Mouse (Mus musculus) forebrain, embryonic 13.5 days (tissue): ENCODE results near the gene Gcgr. TPM values are rescaled to one million over a fixed set of nuclear protein-coding genes. Genes with fewer than 3 reads are reported as not detected.
"Not testable (repeated sequence)": the region's sequence is repeated elsewhere in the genome, so short reads cannot be mapped to it uniquely, and the experiment has no call there.

ENCODE experiments used
- ATAC-seq: fragments of 200-750 bp; cut with Nextera tagmentation; 2 replicates; pipeline ENCODE4 v1.8.0; 2017
- H3K27ac ChIP-seq: fragments of 300-500 bp; sonication (generic); 2 replicates; pipeline ENCODE4 v1.5.1; 2015; ENCODE audit warnings: inconsistent platforms, mild to moderate bottlenecking, moderate library complexity
- H3K27me3 ChIP-seq: fragments of 300-500 bp; sonication (generic); 2 replicates; pipeline ENCODE4 v1.6.1; 2015; ENCODE audit warnings: mild to moderate bottlenecking, inconsistent platforms
- H3K36me3 ChIP-seq: fragments of 300-500 bp; sonication (generic); 2 replicates; pipeline ENCODE4 v1.6.1; 2015; ENCODE audit warnings: mild to moderate bottlenecking, inconsistent platforms; ENCODE audit not compliant: poor library complexity, severe bottlenecking
- H3K4me1 ChIP-seq: fragments of 300-500 bp; sonication (generic); 2 replicates; pipeline ENCODE4 v1.6.1; 2015; ENCODE audit warnings: inconsistent platforms
- H3K4me2 ChIP-seq: fragments of 300-500 bp; sonication (generic); 2 replicates; pipeline ENCODE4 v1.6.1; 2015; ENCODE audit warnings: inconsistent platforms, mild to moderate bottlenecking, moderate library complexity
- H3K4me3 ChIP-seq: fragments of 300-500 bp; sonication (generic); 2 replicates; pipeline ENCODE4 v1.5.1; 2015; ENCODE audit warnings: mild to moderate bottlenecking, inconsistent platforms
- H3K9ac ChIP-seq: fragments of 300-500 bp; sonication (generic); 2 replicates; pipeline ENCODE4 v1.6.1; 2015; ENCODE audit warnings: mild to moderate bottlenecking, inconsistent platforms
- H3K9me3 ChIP-seq: fragments of 300-500 bp; sonication (generic); replicated peaks from 2 replicates; pipeline ENCODE4 v1.6.1; 2016; ENCODE audit warnings: inconsistent platforms
- whole genome bisulfite sequencing: fragments of 180-500 bp; shearing (Covaris S2); methylation state at CpG from one replicate; pipeline ENCODE4 v1.1.7; 2015; 5-methylcytosine and 5-hydroxymethylcytosine counted together
- polyA plus RNA-seq: library from polyadenylated mRNA; unstranded; fragments of >200 nt; fragmentation: Nextera tagmentation; extraction: Ambion mirVana; gene quantifications from 2 replicates; pipeline ENCODE4 v1.2.1, GENCODE M21; 2015

The Gcgr gene
- polyA plus RNA-seq, 1 experiment from 2014 or later = 0.08 TPM

- no peak overlapping the region for H3K9ac ChIP-seq
- H3K27me3 ChIP-seq = no peaks in the 10 kb centered on the region
- ATAC-seq = no peak
- H3K4me1 ChIP-seq = peaks cover 7% of the 10 kb centered on the region
- H3K36me3 ChIP-seq = no peaks in the 10 kb centered on the region
- no peak overlapping the region for H3K4me2 ChIP-seq
- 86% methylated on average over 9 of the region's 9 CpGs for WGBS
- no peaks in the 10 kb centered on the region for H3K9me3 ChIP-seq
- H3K4me3 ChIP-seq = no peak overlapping the region
- H3K27ac ChIP-seq = no peak overlapping the region
Measured at GRCm38 (mm10) chr11:120508290-120508870, 22.1 kb upstream of the Gcgr start.

- H3K4me3 ChIP-seq = no peak overlapping the region
- no peak overlapping the region for H3K27ac ChIP-seq
- H3K4me2 ChIP-seq = 0 out of 2 replicates have a peak overlapping the region, but pooled peaks have one; percentile 41
- WGBS = 31% methylated on average over 4 of the region's 4 CpGs
- peaks cover 7% of the 10 kb centered on the region for H3K4me1 ChIP-seq
- no peaks in the 10 kb centered on the region for H3K9me3 ChIP-seq
- no peak overlapping the region for H3K9ac ChIP-seq
- no peaks in the 10 kb centered on the region for H3K36me3 ChIP-seq
- ATAC-seq = no peak
- H3K27me3 ChIP-seq = no peaks in the 10 kb centered on the region
Measured at GRCm38 (mm10) chr11:120509940-120510339, 20.6 kb upstream of the Gcgr start.

GRCm38 (mm10) chr11:120510375-120511030, 20.0 kb upstream of the Gcgr start:
- 4% methylated on average over 16 of the region's 16 CpGs for WGBS

GRCm38 (mm10) chr11:120512790-120513453, 17.6 kb upstream of the Gcgr start:
- Histone ChIP-seq H3K9me3 (no peaks in the 10 kb centered on the region), H3K4me1 (peaks cover 7% of the 10 kb centered on the region), H3K27me3 (no peaks in the 10 kb centered on the region), H3K9ac (no peak overlapping the region), H3K4me3 (no peak overlapping the region), H3K36me3 (no peaks in the 10 kb centered on the region), H3K4me2 (no peak overlapping the region), H3K27ac (no peak overlapping the region)
- no peak for ATAC-seq
- 54% methylated on average over 6 of the region's 6 CpGs for WGBS

More at GRCm38 (mm10) chr11:120510375-120511030, 20.0 kb upstream of the Gcgr start:
- Histone ChIP-seq H3K4me2 (peak overlapping the region; percentile 41), H3K9me3 (no peaks in the 10 kb centered on the region), H3K4me1 (peaks cover 7% of the 10 kb centered on the region), H3K9ac (peak overlapping the region; percentile 58), H3K27ac (no peak overlapping the region), H3K36me3 (no peaks in the 10 kb centered on the region), H3K27me3 (no peaks in the 10 kb centered on the region), H3K4me3 (no peak overlapping the region)
- no peak for ATAC-seq

GRCm38 (mm10) chr11:120514262-120514661, 16.2 kb upstream of the Gcgr start:
- H3K27ac ChIP-seq, H3K36me3 ChIP-seq, H3K9me3 ChIP-seq, H3K9ac ChIP-seq, H3K4me2 ChIP-seq, H3K27me3 ChIP-seq, H3K4me1 ChIP-seq, ATAC-seq, H3K4me3 ChIP-seq: not testable (repeated sequence)
- WGBS = 84% methylated on average over 2 of the region's 2 CpGs

GRCm38 (mm10) chr11:120515611-120516010, 14.9 kb upstream of the Gcgr start:
- ATAC-seq = peak; percentile 67; the same call in 1 of the 2 replicates
- no peak overlapping the region for H3K27ac ChIP-seq
- no peaks in the 10 kb centered on the region for H3K9me3 ChIP-seq
- WGBS = 19% methylated on average over 17 of the region's 17 CpGs
- H3K4me3 ChIP-seq = no peak overlapping the region
- H3K9ac ChIP-seq = no peak overlapping the region
- H3K27me3 ChIP-seq = no peaks in the 10 kb centered on the region
- 0 out of 2 replicates have a peak overlapping the region, but pooled peaks have one; percentile 8 for H3K4me2 ChIP-seq
- H3K36me3 ChIP-seq = no peaks in the 10 kb centered on the region
- H3K4me1 ChIP-seq = peaks cover 2% of the 10 kb centered on the region

GRCm38 (mm10) chr11:120517147-120517546, 13.4 kb upstream of the Gcgr start:
- H3K4me2 ChIP-seq = no peak overlapping the region
- no peak for ATAC-seq
- H3K9ac ChIP-seq = no peak overlapping the region
- no peaks in the 10 kb centered on the region for H3K27me3 ChIP-seq
- no peaks in the 10 kb centered on the region for H3K36me3 ChIP-seq
- 70% methylated on average over 4 of the region's 4 CpGs for WGBS
- no peaks in the 10 kb centered on the region for H3K4me1 ChIP-seq
- H3K4me3 ChIP-seq = no peak overlapping the region
- no peak overlapping the region for H3K27ac ChIP-seq
- no peaks in the 10 kb centered on the region for H3K9me3 ChIP-seq

GRCm38 (mm10) chr11:120518027-120518426, 12.5 kb upstream of the Gcgr start:
- Histone ChIP-seq H3K27me3 (no peaks in the 10 kb centered on the region), H3K36me3 (no peaks in the 10 kb centered on the region), H3K9me3 (no peaks in the 10 kb centered on the region), H3K4me2 (no peak overlapping the region), H3K4me1 (no peaks in the 10 kb centered on the region), H3K4me3 (no peak overlapping the region), H3K27ac (no peak overlapping the region), H3K9ac (no peak overlapping the region)
- ATAC-seq = no peak
- 74% methylated on average over 6 of the region's 6 CpGs for WGBS

- no peak overlapping the region for H3K27ac ChIP-seq
- no peaks in the 10 kb centered on the region for H3K9me3 ChIP-seq
- no peak overlapping the region for H3K9ac ChIP-seq
- H3K4me3 ChIP-seq = no peak overlapping the region
- 79% methylated on average over 6 of the region's 6 CpGs for WGBS
- no peak overlapping the region for H3K4me2 ChIP-seq
- ATAC-seq = no peak
- H3K36me3 ChIP-seq = no peaks in the 10 kb centered on the region
- no peaks in the 10 kb centered on the region for H3K4me1 ChIP-seq
- no peaks in the 10 kb centered on the region for H3K27me3 ChIP-seq
Measured at GRCm38 (mm10) chr11:120518558-120518957, 11.9 kb upstream of the Gcgr start.

- Histone ChIP-seq H3K27me3 (no peaks in the 10 kb centered on the region), H3K9me3 (no peaks in the 10 kb centered on the region), H3K9ac (no peak overlapping the region), H3K36me3 (no peaks in the 10 kb centered on the region), H3K4me2 (no peak overlapping the region), H3K4me1 (no peaks in the 10 kb centered on the region), H3K4me3 (no peak overlapping the region), H3K27ac (no peak overlapping the region)
- no peak for ATAC-seq
- 50% methylated on average over 9 of the region's 9 CpGs for WGBS
Measured at GRCm38 (mm10) chr11:120519738-120520137, 10.8 kb upstream of the Gcgr start.

- ATAC-seq = no peak
- 80% methylated on average over 9 of the region's 9 CpGs for WGBS
- H3K9me3 ChIP-seq = no peaks in the 10 kb centered on the region
Measured at GRCm38 (mm10) chr11:120520498-120520897, 10.0 kb upstream of the Gcgr start.

GRCm38 (mm10) chr11:120520967-120521540, 9.4 kb upstream of the Gcgr start:
- no peak for ATAC-seq
- 77% methylated on average over 5 of the region's 5 CpGs for WGBS
- H3K27ac ChIP-seq = no peak overlapping the region

More at GRCm38 (mm10) chr11:120520498-120520897, 10.0 kb upstream of the Gcgr start:
- Histone ChIP-seq H3K4me1 (no peaks in the 10 kb centered on the region), H3K27ac (no peak overlapping the region), H3K4me3 (no peak overlapping the region), H3K36me3 (no peaks in the 10 kb centered on the region), H3K9ac (no peak overlapping the region), H3K27me3 (no peaks in the 10 kb centered on the region), H3K4me2 (no peak overlapping the region)

More at GRCm38 (mm10) chr11:120520967-120521540, 9.4 kb upstream of the Gcgr start:
- no peaks in the 10 kb centered on the region for H3K27me3 ChIP-seq
- no peak overlapping the region for H3K9ac ChIP-seq
- no peak overlapping the region for H3K4me3 ChIP-seq
- H3K4me2 ChIP-seq = no peak overlapping the region
- H3K9me3 ChIP-seq = no peaks in the 10 kb centered on the region
- H3K4me1 ChIP-seq = no peaks in the 10 kb centered on the region
- H3K36me3 ChIP-seq = no peaks in the 10 kb centered on the region
